Mouse (Mus musculus) stomach, postnatal 0 days (tissue): ENCODE data around the gene Rabgap1l.

Experiments used
- CTCF ChIP-seq: IDR thresholded peaks from 2 replicates; pipeline ENCODE4 v1.5.1; 2016; ENCODE audit warnings: antibody characterized with exemption, low read depth, mild to moderate bottlenecking, moderate library complexity
- EP300 ChIP-seq: optimal IDR thresholded peaks from 2 replicates; pipeline ENCODE3; 2016; ENCODE audit warnings: antibody characterized with exemption

GRCm38 (mm10) chr1:160787926-160788325 lies 5.1 kb downstream of the Rabgap1l start:
- TF ChIP-seq CTCF (no peak), EP300 (no peak)
